Mouse (Mus musculus) ES-Bruce4 (cell line): ENCODE data around the gene Phc3. TPM values are rescaled to one million over a fixed set of nuclear protein-coding genes. Genes with fewer than 3 reads are reported as not detected.

ENCODE experiments used
- H3K27ac ChIP-seq: 2 replicates; pipeline ENCODE4 v1.5.1; 2012; ENCODE audit warnings: low read length, inconsistent platforms; ENCODE audit not compliant: insufficient read depth
- H3K27me3 ChIP-seq: 2 replicates; pipeline ENCODE4 v1.6.1; 2012; ENCODE audit warnings: mild to moderate bottlenecking, low read length, inconsistent platforms; ENCODE audit not compliant: control insufficient read depth, poor library complexity, insufficient read depth, severe bottlenecking
- H3K36me3 ChIP-seq: 2 replicates; pipeline ENCODE4 v1.6.1; 2012; ENCODE audit warnings: inconsistent platforms, mild to moderate bottlenecking, low read length, moderate library complexity; ENCODE audit not compliant: control insufficient read depth, poor library complexity, insufficient read depth, severe bottlenecking
- H3K4me1 ChIP-seq: one replicate; pipeline ENCODE4 v1.8.1; 2011; ENCODE audit warnings: low read length; ENCODE audit not compliant: control insufficient read depth, insufficient read depth
- H3K4me3 ChIP-seq: 2 replicates; pipeline ENCODE4 v1.5.1; 2011; ENCODE audit warnings: low read depth, mild to moderate bottlenecking, low read length
- H3K9ac ChIP-seq: 2 replicates; pipeline ENCODE4 v1.6.1; 2012; ENCODE audit warnings: low read depth, mild to moderate bottlenecking, inconsistent platforms; ENCODE audit not compliant: poor library complexity, severe bottlenecking
- H3K9me3 ChIP-seq: replicated peaks from 2 replicates; pipeline ENCODE4 v1.6.1; 2012; ENCODE audit warnings: mild to moderate bottlenecking, low read length, inconsistent platforms; ENCODE audit not compliant: control insufficient read depth, poor library complexity, insufficient read depth, severe bottlenecking
- CTCF ChIP-seq: IDR thresholded peaks from one replicate; pipeline ENCODE4 v1.8.1; 2011; ENCODE audit warnings: low read depth, low read length
- EP300 ChIP-seq: IDR thresholded peaks from 2 replicates; pipeline ENCODE4 v1.6.1; 2011; ENCODE audit warnings: low read depth, low read length; ENCODE audit not compliant: insufficient read depth
- POLR2A ChIP-seq: IDR thresholded peaks from one replicate; pipeline ENCODE4 v1.8.1; 2011; ENCODE audit warnings: low read length; ENCODE audit not compliant: insufficient read depth
- polyA plus RNA-seq: library from polyadenylated mRNA; stranded (reverse); fragments of >200 nt; gene quantifications from 2 replicates; pipeline ENCODE4 v1.2.4, GENCODE M21; 2011; ENCODE audit warnings: low read depth; ENCODE audit not compliant: missing spikeins, insufficient read depth, insufficient read length

Gene Phc3
- polyA plus RNA-seq, 1 experiment: 18.4 TPM

GRCm38 (mm10) chr3:31004320-31005209 lies 35.4 kb upstream of the Phc3 start:
- Histone ChIP-seq H3K9me3 (no peaks in the 10 kb centered on the region), H3K4me1 (peaks cover 7% of the 10 kb centered on the region), H3K36me3 (no peaks in the 10 kb centered on the region), H3K4me3 (no peak overlapping the region), H3K27me3 (no peaks in the 10 kb centered on the region), H3K27ac (peak overlapping the region; percentile 63), H3K9ac (no peak overlapping the region)
- TF ChIP-seq POLR2A: no peak
- TF ChIP-seq EP300: peak; percentile 57; the same call in 1 of the 2 replicates

- H3K9me3 ChIP-seq: no peaks in the 10 kb centered on the region
- H3K27me3 ChIP-seq: no peaks in the 10 kb centered on the region
- no peak overlapping the region for H3K9ac ChIP-seq
- H3K36me3 ChIP-seq: no peaks in the 10 kb centered on the region
- H3K4me1 ChIP-seq: peaks cover 5% of the 10 kb centered on the region
- H3K27ac ChIP-seq: no peak overlapping the region
- no peak overlapping the region for H3K4me3 ChIP-seq
- TF ChIP-seq EP300 (peak; percentile 67; the same call in 1 of the 2 replicates), CTCF (no peak)
Measured at GRCm38 (mm10) chr3:31001048-31001676, 31.9 kb upstream of the Phc3 start.

GRCm38 (mm10) chr3:31000018-31000407 lies 30.8 kb upstream of the Phc3 start:
- no peaks in the 10 kb centered on the region for H3K36me3 ChIP-seq
- H3K27ac ChIP-seq: peak overlapping the region; percentile 68
- H3K4me3 ChIP-seq: no peak overlapping the region
- peaks cover 5% of the 10 kb centered on the region for H3K4me1 ChIP-seq
- H3K9me3 ChIP-seq: no peaks in the 10 kb centered on the region
- no peaks in the 10 kb centered on the region for H3K27me3 ChIP-seq
- H3K9ac ChIP-seq: no peak overlapping the region
- TF ChIP-seq EP300 (0 out of 2 replicates have a peak, but pooled peaks have one; percentile 30), POLR2A (no peak), CTCF (no peak)

GRCm38 (mm10) chr3:30999401-31000017 lies 30.3 kb upstream of the Phc3 start:
- H3K4me3 ChIP-seq: no peak overlapping the region
- H3K27ac ChIP-seq: peak overlapping the region; percentile 68
- no peaks in the 10 kb centered on the region for H3K36me3 ChIP-seq
- H3K9ac ChIP-seq: no peak overlapping the region
- H3K9me3 ChIP-seq: no peaks in the 10 kb centered on the region
- H3K4me1 ChIP-seq: peaks cover 5% of the 10 kb centered on the region
- TF ChIP-seq EP300: no peak
- TF ChIP-seq CTCF: no peak
- no peak for TF ChIP-seq POLR2A
- H3K27me3 ChIP-seq: no peaks in the 10 kb centered on the region

GRCm38 (mm10) chr3:30996688-30997014 lies 27.4 kb upstream of the Phc3 start:
- H3K27ac ChIP-seq: no peak overlapping the region
- H3K36me3 ChIP-seq: no peaks in the 10 kb centered on the region
- no peaks in the 10 kb centered on the region for H3K9me3 ChIP-seq
- peak overlapping the region; percentile 89 for H3K4me3 ChIP-seq
- TF ChIP-seq POLR2A (no peak), EP300 (no peak), CTCF (no peak)
- peak overlapping the region; percentile 83 for H3K9ac ChIP-seq
- H3K4me1 ChIP-seq: no peaks in the 10 kb centered on the region
- H3K27me3 ChIP-seq: no peaks in the 10 kb centered on the region
